Mouse (Mus musculus): Measurements from ENCODE around the gene Sgce. TPM values are rescaled to one million over a fixed set of nuclear protein-coding genes. Genes with fewer than 3 reads are reported as not detected.

Sgce gene
- polyA plus RNA-seq, 1 experiment from 2014 or later: 22.8 TPM

DNA sequence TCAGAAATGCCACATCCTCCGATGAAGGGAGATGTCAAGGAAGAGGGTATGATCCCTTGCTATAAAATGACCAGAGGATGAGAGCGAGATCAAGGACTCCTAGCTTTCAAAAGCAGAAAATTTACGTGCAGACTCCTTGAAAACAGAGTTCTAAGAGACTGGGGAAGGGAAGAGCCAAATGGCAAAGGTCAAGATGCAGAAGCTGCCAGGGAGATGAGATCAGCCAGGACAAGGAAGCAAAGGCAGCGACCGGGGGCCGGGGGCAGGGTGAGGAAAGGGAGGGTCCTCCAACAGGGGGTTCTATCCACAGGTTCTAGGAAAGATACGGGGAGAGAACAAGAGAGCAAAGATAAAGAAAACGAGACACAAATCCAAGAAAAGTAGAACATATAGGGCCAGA, 15.3 kb downstream of the Sgce start:
- no peaks in the 10 kb centered on the region for H3K27me3 ChIP-seq (ENCODE audit: control insufficient read depth, insufficient read depth, low read depth, low read length)
- no peaks in the 10 kb centered on the region for H3K36me3 ChIP-seq (ENCODE audit: control insufficient read depth, insufficient read depth)
- ATAC-seq (ENCODE audit: low read depth): no peak
- H3K9me3 ChIP-seq (replicated peaks; ENCODE audit: control insufficient read depth, low read length): no peaks in the 10 kb centered on the region
- H3K4me3 ChIP-seq (ENCODE audit: low read depth, low read length): no peak overlapping the region
- WGBS (ENCODE audit: insufficient replicate concordance): 42% methylated on average over 8 of the region's 8 CpGs
- H3K9ac ChIP-seq (ENCODE audit: low read depth, low read length): no peak overlapping the region
- H3K4me1 ChIP-seq (ENCODE audit: control insufficient read depth, low read depth, low read length): no peaks in the 10 kb centered on the region
- H3K27ac ChIP-seq (ENCODE audit: low read length): no peak overlapping the region
- H3K4me2 ChIP-seq (ENCODE audit: low read depth, low read length): no peak overlapping the region

DNA sequence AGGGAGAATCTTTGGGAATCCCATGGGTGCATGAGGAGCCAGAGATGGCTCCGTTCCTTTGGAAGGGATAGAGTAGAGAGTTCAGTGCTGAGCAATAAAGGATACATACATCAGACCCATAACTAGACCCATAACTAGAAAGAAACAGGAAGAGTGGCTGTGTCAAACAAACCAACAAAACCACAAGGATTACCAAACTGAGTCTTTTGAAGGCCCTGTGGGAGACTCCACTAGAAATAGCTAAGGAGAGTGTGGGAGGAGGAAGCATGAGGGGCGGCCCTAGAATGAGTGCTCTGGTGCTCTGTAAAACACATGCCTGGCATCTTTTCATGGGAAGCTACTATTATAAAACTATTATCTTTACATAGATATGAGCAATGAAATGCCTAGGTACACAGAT, 18.7 kb downstream of the Sgce start:
- H3K4me3 ChIP-seq (ENCODE audit: low read depth, low read length): no peak overlapping the region
- no peaks in the 10 kb centered on the region for H3K36me3 ChIP-seq (ENCODE audit: control insufficient read depth, insufficient read depth)
- H3K4me2 ChIP-seq (ENCODE audit: low read depth, low read length): no peak overlapping the region
- H3K9me3 ChIP-seq (replicated peaks; ENCODE audit: control insufficient read depth, low read length): no peaks in the 10 kb centered on the region
- no peaks in the 10 kb centered on the region for H3K4me1 ChIP-seq (ENCODE audit: control insufficient read depth, low read depth, low read length)
- no peak for ATAC-seq (ENCODE audit: low read depth)
- 40% methylated on average over 2 of the region's 2 CpGs for WGBS (ENCODE audit: insufficient replicate concordance)
- H3K27ac ChIP-seq (ENCODE audit: low read length): no peak overlapping the region
- no peak overlapping the region for H3K9ac ChIP-seq (ENCODE audit: low read depth, low read length)
- H3K27me3 ChIP-seq (ENCODE audit: control insufficient read depth, insufficient read depth, low read depth, low read length): no peaks in the 10 kb centered on the region

DNA sequence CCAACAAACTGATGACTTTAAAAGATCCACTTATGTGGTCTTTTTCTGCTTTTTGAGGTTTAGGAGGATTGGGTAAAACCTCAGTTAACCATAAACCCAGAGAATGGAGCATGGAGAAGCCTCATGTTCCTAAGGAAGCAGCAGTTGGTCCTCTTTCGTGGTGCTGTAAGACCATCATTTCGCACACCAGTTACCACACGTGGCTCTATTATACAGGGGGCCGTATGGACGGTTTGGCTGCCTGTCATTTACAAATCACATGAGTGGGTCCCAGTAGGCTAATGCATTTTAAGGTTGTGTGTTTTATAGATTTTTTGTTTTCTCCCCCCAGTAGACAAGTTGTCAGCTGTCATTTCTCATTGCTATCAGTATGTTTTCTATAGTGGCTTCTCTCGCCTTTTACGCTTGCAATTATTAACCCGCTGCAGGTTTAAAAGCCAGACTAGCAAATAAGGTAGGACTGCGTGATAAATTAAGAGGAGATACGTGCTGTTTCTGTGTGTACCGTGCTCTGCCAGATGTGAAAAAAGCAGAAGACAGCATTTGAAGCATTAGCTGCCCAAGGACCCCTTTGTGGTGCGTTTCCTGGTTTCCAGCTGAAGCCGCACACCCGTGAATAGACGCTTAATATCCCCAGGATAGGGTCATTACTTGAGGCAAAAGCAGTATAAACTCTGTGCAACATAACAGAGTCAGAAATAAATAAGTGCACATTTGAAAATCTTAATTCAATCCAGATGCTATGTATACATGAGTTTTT, 22.8 kb downstream of the Sgce start:
- H3K4me1 ChIP-seq (ENCODE audit: control insufficient read depth, low read depth, low read length): no peaks in the 10 kb centered on the region
- H3K4me3 ChIP-seq (ENCODE audit: low read depth, low read length): no peak overlapping the region
- 75% methylated on average over 15 of the region's 15 CpGs for WGBS (ENCODE audit: insufficient replicate concordance)
- H3K4me2 ChIP-seq (ENCODE audit: low read depth, low read length): no peak overlapping the region
- no peak overlapping the region for H3K27ac ChIP-seq (ENCODE audit: low read length)
- H3K36me3 ChIP-seq (ENCODE audit: control insufficient read depth, insufficient read depth): no peaks in the 10 kb centered on the region
- no peaks in the 10 kb centered on the region for H3K27me3 ChIP-seq (ENCODE audit: control insufficient read depth, insufficient read depth, low read depth, low read length)
- no peak for ATAC-seq (ENCODE audit: low read depth)
- no peaks in the 10 kb centered on the region for H3K9me3 ChIP-seq (replicated peaks; ENCODE audit: control insufficient read depth, low read length)
- no peak overlapping the region for H3K9ac ChIP-seq (ENCODE audit: low read depth, low read length)

GRCm38 (mm10) chr6:4722739-4723138, 24.3 kb downstream of the Sgce start:
- H3K4me1 ChIP-seq (ENCODE audit: control insufficient read depth, low read depth, low read length): no peaks in the 10 kb centered on the region
- H3K4me3 ChIP-seq (ENCODE audit: low read depth, low read length): no peak overlapping the region
- no peak for ATAC-seq (ENCODE audit: low read depth)
- H3K9me3 ChIP-seq (replicated peaks; ENCODE audit: control insufficient read depth, low read length): no peaks in the 10 kb centered on the region
- H3K27ac ChIP-seq (ENCODE audit: low read length): no peak overlapping the region
- 74% methylated on average over 13 of the region's 13 CpGs for WGBS (ENCODE audit: insufficient replicate concordance)
- no peak overlapping the region for H3K4me2 ChIP-seq (ENCODE audit: low read depth, low read length)
- no peaks in the 10 kb centered on the region for H3K27me3 ChIP-seq (ENCODE audit: control insufficient read depth, insufficient read depth, low read depth, low read length)
- H3K9ac ChIP-seq (ENCODE audit: low read depth, low read length): no peak overlapping the region
- H3K36me3 ChIP-seq (ENCODE audit: control insufficient read depth, insufficient read depth): no peaks in the 10 kb centered on the region

- ATAC-seq (ENCODE audit: low read depth): no peak
Observed at GRCm38 (mm10) chr6:4722142-4722541, 24.9 kb downstream of the Sgce start.

DNA sequence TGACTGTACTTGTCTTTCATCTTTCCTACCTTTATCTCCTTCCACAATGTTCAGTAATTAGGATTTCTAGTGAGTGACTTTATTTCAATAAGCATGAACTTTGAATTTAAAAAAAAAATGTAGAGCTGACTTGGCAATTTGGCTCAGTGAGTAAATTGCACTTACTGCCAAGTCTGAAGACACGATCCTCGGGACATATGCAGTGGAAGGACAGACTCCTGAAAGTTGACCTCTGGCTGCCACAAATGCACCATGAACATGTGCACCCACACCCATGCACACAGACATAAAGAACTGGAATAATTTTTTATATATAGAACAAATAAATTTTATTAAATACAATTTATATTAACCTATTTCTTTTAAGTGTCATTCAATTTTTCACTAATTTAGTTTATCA, 29.7 kb downstream of the Sgce start:
- Histone ChIP-seq H3K4me3 (ENCODE audit: low read depth, low read length) (no peak overlapping the region), H3K9me3 (replicated peaks; ENCODE audit: control insufficient read depth, low read length) (no peaks in the 10 kb centered on the region), H3K4me2 (ENCODE audit: low read depth, low read length) (no peak overlapping the region), H3K36me3 (ENCODE audit: control insufficient read depth, insufficient read depth) (no peaks in the 10 kb centered on the region), H3K4me1 (ENCODE audit: control insufficient read depth, low read depth, low read length) (no peaks in the 10 kb centered on the region), H3K9ac (ENCODE audit: low read depth, low read length) (no peak overlapping the region), H3K27ac (ENCODE audit: low read length) (no peak overlapping the region), H3K27me3 (ENCODE audit: control insufficient read depth, insufficient read depth, low read depth, low read length) (no peaks in the 10 kb centered on the region)
- 65% methylated on average over 2 of the region's 2 CpGs for WGBS (ENCODE audit: insufficient replicate concordance)
- ATAC-seq (ENCODE audit: low read depth): no peak

More at GRCm38 (mm10) chr6:4722142-4722541, 24.9 kb downstream of the Sgce start:
- H3K27me3 ChIP-seq (ENCODE audit: control insufficient read depth, insufficient read depth, low read depth, low read length): no peaks in the 10 kb centered on the region
- no peak overlapping the region for H3K4me2 ChIP-seq (ENCODE audit: low read depth, low read length)
- H3K9ac ChIP-seq (ENCODE audit: low read depth, low read length): no peak overlapping the region
- no peaks in the 10 kb centered on the region for H3K9me3 ChIP-seq (replicated peaks; ENCODE audit: control insufficient read depth, low read length)
- H3K36me3 ChIP-seq (ENCODE audit: control insufficient read depth, insufficient read depth): no peaks in the 10 kb centered on the region
- 59% methylated on average over 6 of the region's 6 CpGs for WGBS (ENCODE audit: insufficient replicate concordance)
- no peaks in the 10 kb centered on the region for H3K4me1 ChIP-seq (ENCODE audit: control insufficient read depth, low read depth, low read length)
- no peak overlapping the region for H3K27ac ChIP-seq (ENCODE audit: low read length)
- no peak overlapping the region for H3K4me3 ChIP-seq (ENCODE audit: low read depth, low read length)

- H3K9me3 ChIP-seq (replicated peaks; ENCODE audit: control insufficient read depth, low read length): no peaks in the 10 kb centered on the region
- ATAC-seq (ENCODE audit: low read depth): no peak
- no peak overlapping the region for H3K27ac ChIP-seq (ENCODE audit: low read length)
- no peak overlapping the region for H3K4me2 ChIP-seq (ENCODE audit: low read depth, low read length)
- H3K4me3 ChIP-seq (ENCODE audit: low read depth, low read length): no peak overlapping the region
- H3K27me3 ChIP-seq (ENCODE audit: control insufficient read depth, insufficient read depth, low read depth, low read length): no peaks in the 10 kb centered on the region
- H3K4me1 ChIP-seq (ENCODE audit: control insufficient read depth, low read depth, low read length): no peaks in the 10 kb centered on the region
- no peaks in the 10 kb centered on the region for H3K36me3 ChIP-seq (ENCODE audit: control insufficient read depth, insufficient read depth)
- 67% methylated on average over 2 of the region's 2 CpGs for WGBS (ENCODE audit: insufficient replicate concordance)
- H3K9ac ChIP-seq (ENCODE audit: low read depth, low read length): no peak overlapping the region
Observed at GRCm38 (mm10) chr6:4716171-4716570, 30.8 kb downstream of the Sgce start.

GRCm38 (mm10) chr6:4708971-4709370, 38.0 kb downstream of the Sgce start:
- Histone ChIP-seq H3K4me1 (ENCODE audit: control insufficient read depth, low read depth, low read length) (no peaks in the 10 kb centered on the region), H3K36me3 (ENCODE audit: control insufficient read depth, insufficient read depth) (no peaks in the 10 kb centered on the region), H3K27ac (ENCODE audit: low read length) (no peak overlapping the region), H3K9me3 (replicated peaks; ENCODE audit: control insufficient read depth, low read length) (no peaks in the 10 kb centered on the region), H3K4me2 (ENCODE audit: low read depth, low read length) (no peak overlapping the region), H3K27me3 (ENCODE audit: control insufficient read depth, insufficient read depth, low read depth, low read length) (no peaks in the 10 kb centered on the region), H3K9ac (ENCODE audit: low read depth, low read length) (no peak overlapping the region), H3K4me3 (ENCODE audit: low read depth, low read length) (no peak overlapping the region)
- no peak for ATAC-seq (ENCODE audit: low read depth)
- 43% methylated on average over 1 of the region's 1 CpGs for WGBS (ENCODE audit: insufficient replicate concordance)

GRCm38 (mm10) chr6:4706415-4706814, 40.6 kb downstream of the Sgce start:
- H3K36me3 ChIP-seq (ENCODE audit: control insufficient read depth, insufficient read depth): no peaks in the 10 kb centered on the region
- H3K4me1 ChIP-seq (ENCODE audit: control insufficient read depth, low read depth, low read length): no peaks in the 10 kb centered on the region
- H3K9ac ChIP-seq (ENCODE audit: low read depth, low read length): no peak overlapping the region
- H3K4me3 ChIP-seq (ENCODE audit: low read depth, low read length): no peak overlapping the region
- H3K4me2 ChIP-seq (ENCODE audit: low read depth, low read length): no peak overlapping the region
- no peaks in the 10 kb centered on the region for H3K9me3 ChIP-seq (replicated peaks; ENCODE audit: control insufficient read depth, low read length)
- no peak overlapping the region for H3K27ac ChIP-seq (ENCODE audit: low read length)
- WGBS (ENCODE audit: insufficient replicate concordance): 22% methylated on average over 5 of the region's 5 CpGs
- ATAC-seq (ENCODE audit: low read depth): no peak
- no peaks in the 10 kb centered on the region for H3K27me3 ChIP-seq (ENCODE audit: control insufficient read depth, insufficient read depth, low read depth, low read length)
